Mouse (Mus musculus) heart, postnatal 4 days (tissue): ENCODE measurements around the gene Cirbp. TPM values are rescaled to one million over a fixed set of nuclear protein-coding genes. Genes with fewer than 3 reads are reported as not detected.
"Not testable (repeated sequence)": the region's sequence is repeated elsewhere in the genome, so short reads cannot be mapped to it uniquely, and the experiment has no call there.

Experiments
- DNase-seq: peaks from one replicate; pipeline ENCODE4 v3.0.0; 2021
- total RNA-seq, 2 experiments: library from RNA; stranded (reverse); gene quantifications; 2 replicates each; pipeline ENCODE4 v1.2.3; 2021

Cirbp gene
- total RNA-seq, 2 experiments from 2014 or later = 163 to 193 TPM

DNA sequence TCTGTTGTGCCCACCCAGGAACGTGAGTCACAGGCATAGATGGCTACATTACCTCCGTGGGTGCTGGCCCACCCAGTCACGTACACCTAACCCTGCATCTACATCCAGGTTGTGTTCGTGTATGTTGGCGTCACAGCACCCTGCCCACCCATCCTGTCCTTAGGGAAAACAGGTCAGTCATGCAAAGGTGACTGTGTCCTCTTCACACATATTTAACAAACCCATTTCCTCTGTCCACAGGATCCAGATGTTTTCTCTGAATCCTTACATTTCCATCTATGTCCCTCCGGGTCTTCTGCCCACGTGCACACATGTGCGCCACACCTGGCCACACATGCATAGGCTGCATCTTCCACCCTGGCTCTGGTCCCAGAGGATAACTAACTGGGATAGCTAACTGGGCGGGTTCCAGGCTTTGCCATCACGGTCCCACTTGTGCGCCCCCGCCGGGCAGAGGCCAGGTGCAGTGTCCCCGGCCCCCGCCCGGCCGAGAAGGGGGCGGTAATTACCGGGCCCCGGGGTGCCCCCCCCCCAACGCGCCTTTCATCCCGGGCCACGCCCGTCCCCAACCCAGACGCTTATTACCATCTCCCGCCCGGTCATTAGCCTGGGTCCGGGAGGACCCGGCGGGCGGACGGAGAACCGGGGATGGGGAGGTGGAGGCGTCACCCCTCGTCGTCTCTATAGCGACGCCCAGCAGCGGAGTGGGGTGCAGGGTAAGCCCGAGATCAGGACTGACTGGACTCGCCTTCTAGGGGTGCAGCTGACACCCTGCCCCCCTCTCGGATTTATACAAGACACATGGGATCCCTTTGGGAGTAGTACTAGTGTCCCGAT is 1.4 kb upstream of the Cirbp start:
- peak; percentile 52 for DNase-seq

GRCm38 (mm10) chr10:80164998-80165344 is 814 bp upstream of the Cirbp start:
- peak; percentile 99 for DNase-seq

- not testable (repeated sequence) for DNase-seq
These were observed 351 bp downstream of the Cirbp start for GRCm38 (mm10) chr10:80166136-80166535.

DNA sequence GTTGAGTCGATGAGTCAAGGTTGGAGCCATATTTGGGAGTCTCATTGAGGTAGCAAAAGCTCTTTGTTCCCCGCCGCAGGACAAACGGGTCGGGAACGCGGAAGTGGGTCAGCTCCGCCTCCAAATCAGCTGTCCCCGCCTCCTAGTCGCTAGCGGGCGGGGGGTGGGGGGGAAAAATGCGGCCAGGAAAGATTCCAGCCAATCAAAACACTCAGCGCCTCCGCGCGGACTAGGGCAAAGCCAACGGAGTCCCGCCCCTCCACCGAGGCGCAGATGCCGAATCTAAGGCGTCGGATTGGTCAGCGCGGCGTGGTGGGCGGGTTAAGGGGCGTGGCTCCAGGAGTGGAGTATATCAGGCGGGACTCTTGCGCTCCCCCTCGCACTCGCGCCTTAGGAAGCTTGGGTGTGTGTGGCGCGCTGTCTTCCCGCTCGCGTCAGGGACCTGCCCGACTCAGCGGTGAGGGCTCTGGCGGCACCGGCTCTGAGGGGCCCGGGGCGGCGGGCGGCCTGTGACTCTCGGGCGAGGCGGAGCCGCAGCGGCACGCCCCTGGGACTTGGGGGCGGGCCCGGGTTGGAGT is 1.8 kb downstream of the Cirbp start:
- peak; percentile 100 for DNase-seq

GRCm38 (mm10) chr10:80168038-80168661 is 2.4 kb downstream of the Cirbp start:
- peak; percentile 97 for DNase-seq

- DNase-seq = no peak
These were observed 3.3 kb downstream of the Cirbp start for GRCm38 (mm10) chr10:80169070-80169469.

DNA sequence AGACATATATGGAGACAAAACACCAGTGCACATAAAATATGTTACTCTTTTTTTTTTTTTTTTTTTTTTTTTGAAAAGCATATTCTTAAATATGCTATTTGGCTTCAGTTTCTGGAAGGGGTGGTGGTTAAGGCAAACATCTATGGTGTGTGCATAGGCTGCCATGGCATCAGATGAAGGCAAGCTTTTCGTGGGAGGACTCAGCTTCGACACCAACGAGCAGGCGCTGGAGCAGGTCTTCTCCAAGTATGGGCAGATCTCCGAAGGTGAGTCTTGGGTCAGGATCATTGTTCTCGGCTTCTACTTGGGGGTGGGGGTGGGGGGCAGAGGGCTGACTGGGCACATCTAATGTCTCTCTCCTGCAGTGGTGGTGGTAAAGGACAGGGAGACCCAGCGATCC is 3.9 kb downstream of the Cirbp start:
- no peak for DNase-seq

DNA sequence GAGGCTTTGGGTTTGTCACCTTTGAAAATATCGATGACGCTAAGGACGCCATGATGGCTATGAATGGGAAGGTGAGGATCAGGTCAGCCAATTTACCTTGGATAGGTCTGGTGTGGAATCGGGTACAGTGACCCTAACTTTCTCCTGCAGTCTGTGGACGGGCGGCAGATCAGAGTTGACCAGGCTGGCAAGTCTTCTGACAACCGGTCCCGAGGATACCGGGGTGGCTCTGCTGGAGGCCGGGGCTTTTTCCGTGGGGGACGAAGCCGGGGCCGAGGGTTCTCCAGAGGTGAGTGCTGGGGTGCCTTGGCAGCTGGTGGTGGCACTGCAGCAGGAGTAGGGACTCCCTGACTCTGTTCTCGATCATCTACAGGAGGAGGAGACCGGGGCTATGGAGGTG is 4.3 kb downstream of the Cirbp start:
- DNase-seq = no peak

GRCm38 (mm10) chr10:80170601-80171021 is 4.8 kb downstream of the Cirbp start:
- DNase-seq = no peak

DNA sequence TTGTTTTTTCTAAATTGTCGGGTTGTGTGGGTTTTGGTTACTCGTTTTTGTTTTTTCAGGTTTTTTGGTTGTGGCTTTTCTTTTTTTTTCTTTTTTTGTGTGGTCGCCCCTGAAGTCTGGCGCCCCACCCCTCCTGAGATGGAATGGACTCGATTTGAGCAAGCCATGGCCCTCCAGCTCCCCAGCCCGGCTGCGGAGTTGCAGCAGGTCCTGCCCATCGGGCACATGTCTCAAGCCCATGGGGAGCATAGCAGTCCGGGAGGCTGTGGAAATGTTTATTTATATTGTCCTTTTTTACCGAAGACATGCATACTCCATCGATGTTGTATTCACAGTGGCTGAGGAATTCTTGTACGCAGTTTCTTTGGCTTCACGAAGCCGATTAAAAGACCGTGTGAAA is 5.5 kb downstream of the Cirbp start:
- no peak for DNase-seq

DNA sequence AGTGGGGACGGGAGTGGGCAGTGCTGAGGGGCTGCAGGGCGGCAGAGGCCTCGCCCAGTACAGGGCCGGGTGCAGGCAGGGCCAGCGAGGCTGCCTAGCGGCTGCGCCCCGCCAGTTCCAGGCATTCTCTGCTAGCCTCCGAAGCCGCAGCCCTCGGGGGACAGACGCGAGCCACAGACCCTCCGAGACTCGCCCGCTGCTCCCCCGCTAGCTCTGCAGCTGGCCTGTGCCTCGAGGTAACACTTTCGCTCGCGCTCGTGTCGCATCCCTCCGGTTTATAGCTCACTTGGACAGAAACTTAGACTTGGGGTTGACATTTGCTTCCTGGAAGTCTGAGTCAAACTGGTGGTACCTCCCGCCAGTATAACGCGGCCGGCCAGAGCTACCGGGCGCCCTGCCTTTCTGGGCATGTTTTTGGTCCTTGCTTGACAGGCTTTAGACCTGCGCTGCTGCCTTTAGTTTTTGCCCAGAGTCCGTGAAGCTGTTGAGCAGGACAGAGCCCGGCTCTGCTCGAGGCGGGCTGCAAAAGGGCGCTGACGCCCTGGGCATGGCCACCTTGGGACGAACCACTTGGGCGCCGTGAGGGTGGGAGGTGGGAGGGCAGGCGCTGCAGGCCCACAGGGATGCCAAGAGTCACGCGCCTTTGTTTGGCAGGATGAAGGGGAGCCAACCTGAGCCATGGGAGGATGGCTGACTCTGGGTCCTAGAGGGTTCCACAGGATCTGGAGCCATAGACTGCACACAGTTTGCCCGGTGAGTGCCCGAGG is 6.2 kb downstream of the Cirbp start:
- DNase-seq = peak; percentile 44

GRCm38 (mm10) chr10:80172527-80173292 is 6.9 kb downstream of the Cirbp start, which contains the start of gene 1600002K03Rik:
Gene 1600002K03Rik (plus strand): TSS chr10:80172944.
- peak; percentile 86 for DNase-seq

DNA sequence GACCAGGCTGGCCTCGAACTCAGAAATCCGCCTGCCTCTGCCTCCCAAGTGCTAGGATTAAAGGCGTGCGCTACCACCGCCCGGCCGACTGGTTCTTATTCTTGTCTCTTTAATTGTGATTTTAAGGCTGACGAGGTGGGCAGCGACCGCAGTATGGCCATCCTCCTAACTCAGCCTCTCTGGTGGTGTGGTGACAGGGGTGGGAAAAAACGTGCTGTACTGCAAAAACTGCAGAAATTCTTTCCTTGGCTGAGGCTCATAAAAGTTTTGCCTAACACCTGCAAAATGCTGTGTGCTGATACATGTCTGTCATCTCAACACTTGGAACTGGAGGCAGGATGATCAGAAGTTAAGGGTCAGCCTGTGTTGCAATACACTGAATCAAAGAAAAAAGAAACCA is 7.6 kb downstream of the Cirbp start:
- no peak for DNase-seq

DNA sequence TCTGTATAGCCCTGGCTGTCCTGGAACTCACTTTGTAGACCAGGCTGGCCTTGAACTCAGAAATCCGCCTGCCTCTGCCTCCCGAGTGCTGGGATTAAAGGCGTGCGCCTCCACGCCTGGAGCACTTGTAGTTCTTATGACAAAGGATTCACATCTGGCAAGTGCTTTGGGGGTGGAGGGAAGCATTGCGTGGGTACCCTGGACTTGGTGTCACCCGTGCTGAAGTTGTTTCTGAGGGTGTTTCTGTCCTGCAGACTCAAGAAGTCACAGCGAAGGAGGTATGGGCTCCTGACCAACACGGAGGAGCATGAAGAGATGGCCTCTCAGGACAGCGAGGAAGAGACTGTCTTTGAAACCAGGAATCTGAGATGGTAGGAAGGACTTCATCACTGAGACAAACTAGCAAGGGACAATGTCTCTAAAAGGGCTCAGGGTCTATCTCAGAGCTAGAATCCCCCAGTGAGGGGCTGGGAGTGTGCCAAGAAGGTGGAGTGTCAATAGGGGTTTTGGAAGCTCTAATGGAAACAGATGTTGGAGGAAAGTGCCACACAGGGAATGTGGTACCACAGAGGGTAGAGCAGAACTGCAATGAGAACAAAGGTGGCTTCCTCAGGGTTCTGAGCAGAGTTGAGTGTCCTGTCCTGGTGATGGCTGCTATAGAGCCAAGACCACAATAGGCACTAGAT is 8.3 kb downstream of the Cirbp start:
- DNase-seq = no peak

DNA sequence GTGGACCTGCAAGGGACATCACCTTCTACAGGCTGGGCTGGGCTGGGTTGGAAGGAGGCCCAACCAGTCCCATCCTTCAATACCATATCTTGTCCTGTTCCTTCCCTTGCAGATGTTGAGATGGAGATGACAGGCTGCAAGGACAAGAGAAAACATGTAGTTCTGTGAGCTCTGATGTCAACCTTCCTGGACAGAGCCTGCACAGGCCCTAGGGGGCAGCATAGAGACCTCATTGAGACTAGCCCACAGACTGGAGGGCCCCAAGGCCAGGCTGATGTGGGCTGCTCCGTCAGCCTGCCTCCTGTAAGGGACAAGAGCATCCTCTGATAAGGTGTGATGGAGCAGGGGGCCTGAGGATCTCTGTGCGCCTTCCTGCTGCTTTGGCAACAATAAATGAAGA is 8.9 kb downstream of the Cirbp start:
- DNase-seq = peak; percentile 43

- peak; percentile 56 for DNase-seq
These were observed 9.9 kb downstream of the Cirbp start for GRCm38 (mm10) chr10:80175536-80176269.

- no peak for DNase-seq
These were observed 10.6 kb downstream of the Cirbp start for GRCm38 (mm10) chr10:80176270-80176834.

- DNase-seq = no peak
These were observed 11.9 kb downstream of the Cirbp start for GRCm38 (mm10) chr10:80177441-80178279.
